Mouse (Mus musculus) liver, embryonic 14.5 days (tissue): ENCODE data around the gene Taar2. TPM values are rescaled to one million over a fixed set of nuclear protein-coding genes. Genes with fewer than 3 reads are reported as not detected.

Source experiments
- ATAC-seq: fragments of 200-750 bp; cut with Nextera tagmentation; 2 replicates; pipeline ENCODE4 v1.8.0; 2017; ENCODE audit warnings: moderate number of reproducible peaks, mild to moderate bottlenecking, moderate library complexity; ENCODE audit not compliant: insufficient read depth
- DNase-seq, 3 experiments: peaks; one replicate each; pipeline ENCODE4 v3.0.0-alpha.2; 2012 to 2013; ENCODE audit warnings: low read depth in 3 of 3, low spot score in 3 of 3
- H3K27ac ChIP-seq: fragments of 300-500 bp; sonication (generic); 2 replicates; pipeline ENCODE4 v1.5.1; 2014; ENCODE audit warnings: moderate library complexity, mild to moderate bottlenecking, control low read depth, inconsistent platforms
- H3K27me3 ChIP-seq: fragments of 300-500 bp; sonication (generic); 2 replicates; pipeline ENCODE4 v1.6.1; 2014; ENCODE audit warnings: mild to moderate bottlenecking, low read length, moderate library complexity; ENCODE audit not compliant: control insufficient read depth, insufficient read depth
- H3K36me3 ChIP-seq: fragments of 300-500 bp; sonication (generic); replicated peaks from 2 replicates; pipeline ENCODE4 v1.6.1; 2014; ENCODE audit warnings: low read depth; ENCODE audit not compliant: control insufficient read depth, insufficient read depth
- H3K4me1 ChIP-seq, 2 experiments: fragments of 200-500 bp in 1 of 2; fragments of 300-500 bp in 1 of 2; sonication (generic) in 1 of 2; replicated peaks; 2 replicates each; pipeline ENCODE4 v1.6.1; 2012 to 2014; ENCODE audit warnings: antibody characterized with exemption in 1 of 2, inconsistent platforms in 1 of 2, low read length in 1 of 2; ENCODE audit not compliant: control insufficient read depth in 2 of 2, insufficient read depth in 2 of 2
- H3K4me2 ChIP-seq: fragments of 300-500 bp; sonication (generic); 2 replicates; pipeline ENCODE4 v1.6.1; 2014; ENCODE audit warnings: low read depth, mild to moderate bottlenecking, control low read depth, moderate library complexity
- H3K4me3 ChIP-seq, 2 experiments: fragments of 200-500 bp in 1 of 2; fragments of 300-500 bp in 1 of 2; sonication (generic) in 1 of 2; 2 replicates each; pipeline ENCODE4 v1.5.1; 2012 to 2014; ENCODE audit warnings: low read depth in 2 of 2, low read length in 2 of 2, mild to moderate bottlenecking in 2 of 2, control low read depth in 1 of 2, inconsistent platforms in 1 of 2, moderate library complexity in 1 of 2; ENCODE audit not compliant: insufficient read depth in 1 of 2
- H3K9ac ChIP-seq: fragments of 300-500 bp; sonication (generic); replicated peaks from 2 replicates; pipeline ENCODE4 v1.6.1; 2014; ENCODE audit warnings: mild to moderate bottlenecking, control low read depth, moderate library complexity
- H3K9me3 ChIP-seq: fragments of 300-500 bp; sonication (generic); 2 replicates; pipeline ENCODE4 v1.6.1; 2016; ENCODE audit warnings: low read length, mixed read lengths; ENCODE audit not compliant: control insufficient read depth
- CTCF ChIP-seq: IDR thresholded peaks from 2 replicates; pipeline ENCODE4 v1.5.1; 2016; ENCODE audit warnings: antibody characterized with exemption, low read depth, control low read depth
- EP300 ChIP-seq: IDR thresholded peaks from 2 replicates; pipeline ENCODE4 v1.6.1; 2016; ENCODE audit warnings: antibody characterized with exemption, low read depth
- WGBS: fragments of 180-500 bp; shearing (Covaris S2); extraction: QIAGEN DNeasy Blood & Tissue Kit; methylation state at CpG from one replicate; pipeline ENCODE4 v1.1.7; 2014; ENCODE audit not compliant: insufficient replicate concordance; 5-methylcytosine and 5-hydroxymethylcytosine counted together
- polyA plus RNA-seq, 2 experiments: library from polyadenylated mRNA; depleted of rRNA in 1 of 2; stranded (reverse) in 1 of 2; unstranded in 1 of 2; fragments of >200 nt; fragmentation: Nextera tagmentation in 1 of 2; extraction: Ambion mirVana in 1 of 2; gene quantifications; 2 replicates each; pipeline versions ENCODE4 v1.2.1 to v1.2.3; 2012 to 2014

The Taar2 gene
- polyA plus RNA-seq, 2 experiments, result not detected

DNA sequence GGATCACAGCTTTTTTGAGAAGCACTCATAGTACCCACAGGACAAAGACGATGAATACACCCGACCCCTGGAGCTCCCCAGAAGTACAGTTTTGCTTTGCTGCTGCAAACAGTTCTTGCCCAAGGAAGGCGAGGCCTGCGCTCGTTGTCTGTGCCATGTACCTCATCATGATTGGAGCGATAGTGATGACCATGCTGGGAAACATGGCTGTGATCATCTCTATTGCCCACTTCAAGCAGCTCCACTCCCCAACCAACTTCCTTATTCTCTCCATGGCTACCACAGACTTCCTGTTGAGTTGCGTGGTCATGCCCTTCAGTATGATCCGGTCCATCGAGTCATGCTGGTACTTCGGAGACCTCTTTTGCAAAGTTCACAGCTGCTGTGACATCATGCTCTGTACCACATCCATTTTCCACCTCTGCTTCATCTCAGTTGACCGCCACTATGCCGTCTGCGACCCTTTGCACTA is 22.1 kb downstream of the Taar2 start, which contains the start of gene Taar4:
Taar4 (plus strand) TSS at position 51 of the 472 bp plus-strand sequence.
- no peaks in the 10 kb centered on the region for H3K4me1 ChIP-seq
- no peaks in the 10 kb centered on the region for H3K36me3 ChIP-seq
- no peak within 1 kb of the TSS for H3K27ac ChIP-seq
- H3K4me3 ChIP-seq, result no peak within 1 kb of the TSS
- ATAC-seq (no peak), DNase-seq (no peak)
- H3K9ac ChIP-seq, result no peak within 1 kb of the TSS
- no peak within 1 kb of the TSS for H3K4me2 ChIP-seq
- TF ChIP-seq EP300, result no peak
- TF ChIP-seq CTCF, result no peak
- 68% methylated on average over 13 of the region's 13 CpGs for WGBS
- no peaks in the 10 kb centered on the region for H3K9me3 ChIP-seq
- H3K27me3 ChIP-seq, result no peaks in the 10 kb centered on the region

DNA sequence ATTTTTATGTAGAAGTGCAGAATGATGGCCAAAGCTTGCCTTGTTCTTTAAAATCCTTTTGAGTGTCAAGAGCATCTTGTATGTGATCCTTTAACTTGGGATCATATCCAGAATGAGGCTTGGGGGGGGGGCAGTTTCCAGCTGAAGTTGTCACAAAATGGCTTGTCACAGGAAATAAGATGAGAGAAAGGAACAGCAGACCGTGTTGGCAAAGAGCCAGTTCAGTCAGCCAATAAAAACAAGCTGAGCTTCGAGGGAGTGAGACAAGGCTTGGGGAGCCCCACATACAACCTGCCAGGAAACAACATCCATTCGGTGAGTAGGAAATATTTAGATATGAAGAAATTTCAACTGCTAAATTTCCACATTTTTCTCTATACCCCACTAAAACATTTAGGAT is 25.1 kb downstream of the Taar2 start:
- no peak overlapping the region for H3K4me3 ChIP-seq
- ATAC-seq, result no peak
- 38% methylated on average over 3 of the region's 3 CpGs for WGBS
- H3K4me1 ChIP-seq, result no peaks in the 10 kb centered on the region
- no peak overlapping the region for H3K27ac ChIP-seq
- H3K4me2 ChIP-seq, result no peak overlapping the region
- no peak for DNase-seq
- no peaks in the 10 kb centered on the region for H3K9me3 ChIP-seq
- H3K36me3 ChIP-seq, result no peaks in the 10 kb centered on the region
- TF ChIP-seq EP300, result no peak
- no peak for TF ChIP-seq CTCF
- H3K9ac ChIP-seq, result no peak overlapping the region
- no peaks in the 10 kb centered on the region for H3K27me3 ChIP-seq

DNA sequence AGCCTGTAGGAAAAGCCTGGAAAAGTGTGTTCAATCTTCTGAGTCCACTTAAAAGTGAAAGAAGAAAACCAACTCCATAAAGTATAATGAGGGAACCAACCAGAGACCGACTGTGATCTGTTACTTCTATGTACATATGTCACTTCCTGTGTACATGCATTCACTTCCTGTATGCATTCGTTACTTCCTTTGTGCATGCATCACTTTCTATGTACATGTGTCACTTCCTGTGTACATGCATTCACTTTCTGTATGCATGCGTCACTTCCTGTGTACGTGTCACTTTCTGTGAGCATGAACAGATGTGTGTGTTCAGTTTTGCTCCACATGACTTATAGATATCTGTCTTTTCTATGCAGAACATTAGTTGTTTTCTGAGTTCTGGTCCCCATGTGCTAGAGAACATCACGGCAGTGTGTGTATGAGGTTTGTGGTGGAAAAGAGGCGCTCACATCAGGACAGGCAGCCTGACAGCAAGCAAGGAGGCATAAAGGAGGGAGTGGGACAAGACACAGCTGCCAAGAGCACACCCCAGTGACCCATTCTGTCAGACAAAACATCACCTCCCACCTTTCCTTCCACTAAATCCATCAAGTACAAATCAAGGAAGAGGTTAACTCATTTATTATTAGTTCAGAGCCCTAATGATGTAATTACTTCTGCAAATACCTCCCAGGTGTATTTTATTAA is 26.7 kb downstream of the Taar2 start:
- Histone ChIP-seq H3K4me3 (no peak overlapping the region), H3K4me1 (no peaks in the 10 kb centered on the region), H3K36me3 (no peaks in the 10 kb centered on the region), H3K27me3 (no peaks in the 10 kb centered on the region), H3K4me2 (no peak overlapping the region), H3K9ac (no peak overlapping the region), H3K27ac (no peak overlapping the region), H3K9me3 (no peaks in the 10 kb centered on the region)
- TF ChIP-seq EP300 (no peak), CTCF (no peak)
- DNase-seq (no peak), ATAC-seq (no peak)
- 63% methylated on average over 6 of the region's 6 CpGs for WGBS

GRCm38 (mm10) chr10:23970656-23971165 is 32.3 kb downstream of the Taar2 start, which contains the start of gene Taar5:
Gene Taar5, plus strand, starts transcription at chr10:23970706.
- ATAC-seq (no peak), DNase-seq (no peak)
- H3K4me2 ChIP-seq, result no peak within 1 kb of the TSS
- H3K4me1 ChIP-seq, result no peaks in the 10 kb centered on the region
- H3K9ac ChIP-seq, result no peak within 1 kb of the TSS
- H3K9me3 ChIP-seq, result no peaks in the 10 kb centered on the region
- H3K4me3 ChIP-seq, result no peak within 1 kb of the TSS
- WGBS, result 69% methylated on average over 11 of the region's 11 CpGs
- TF ChIP-seq CTCF (no peak), EP300 (no peak)
- no peak within 1 kb of the TSS for H3K27ac ChIP-seq
- no peaks in the 10 kb centered on the region for H3K36me3 ChIP-seq
- H3K27me3 ChIP-seq, result no peaks in the 10 kb centered on the region

DNA sequence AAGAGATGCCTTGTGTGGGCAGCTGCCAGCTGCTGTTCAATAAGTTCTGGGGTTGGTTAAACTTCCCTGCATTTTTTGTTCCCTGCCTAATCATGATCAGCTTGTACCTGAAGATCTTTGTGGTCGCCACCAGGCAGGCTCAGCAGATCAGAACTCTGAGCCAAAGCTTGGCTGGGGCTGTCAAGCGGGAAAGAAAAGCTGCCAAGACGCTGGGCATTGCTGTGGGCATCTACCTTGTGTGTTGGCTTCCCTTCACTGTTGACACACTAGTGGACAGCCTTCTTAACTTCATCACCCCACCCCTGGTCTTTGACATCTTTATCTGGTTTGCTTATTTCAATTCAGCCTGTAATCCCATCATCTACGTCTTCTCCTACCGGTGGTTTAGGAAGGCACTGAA is 32.9 kb downstream of the Taar2 start:
- H3K4me2 ChIP-seq, result no peak overlapping the region
- WGBS, result 64% methylated on average over 5 of the region's 5 CpGs
- DNase-seq (no peak), ATAC-seq (no peak)
- H3K4me1 ChIP-seq, result no peaks in the 10 kb centered on the region
- H3K27ac ChIP-seq, result no peak overlapping the region
- no peaks in the 10 kb centered on the region for H3K27me3 ChIP-seq
- no peaks in the 10 kb centered on the region for H3K36me3 ChIP-seq
- H3K4me3 ChIP-seq, result no peak overlapping the region
- no peaks in the 10 kb centered on the region for H3K9me3 ChIP-seq
- TF ChIP-seq EP300, result no peak
- TF ChIP-seq CTCF, result no peak
- H3K9ac ChIP-seq, result no peak overlapping the region
